Mouse (Mus musculus) mature B cell (primary cell): Measurements from ENCODE around the gene Men1.

Source experiments
- in situ Hi-C: fragments of 300-500 bp; cut with MboI; formaldehyde crosslinking; loops from 2 replicates; pipeline ENCODE4 v1.14.3; 2019

Gene Men1

GRCm38 (mm10) chr19:6338716-6339115 is 3.9 kb downstream of the Men1 start:
- in situ Hi-C loops: no loop called here

GRCm38 (mm10) chr19:6339191-6339590 is 4.4 kb downstream of the Men1 start:
- in situ Hi-C loops: no loop called here

GRCm38 (mm10) chr19:6339890-6340504 is 5.2 kb downstream of the Men1 start:
- in situ Hi-C loops: no loop called here

GRCm38 (mm10) chr19:6340524-6341452 is 6.0 kb downstream of the Men1 start, which contains the start of gene Map4k2:
Map4k2 (plus strand) TSS chr19:6341135.
- in situ Hi-C loops: no loop called here

- in situ Hi-C loops: no loop called here
Observed at GRCm38 (mm10) chr19:6341453-6342077, 6.8 kb downstream of the Men1 start.

- in situ Hi-C loops: no loop called here
Observed at GRCm38 (mm10) chr19:6342276-6342933, 7.6 kb downstream of the Men1 start.

GRCm38 (mm10) chr19:6343066-6343925 is 8.5 kb downstream of the Men1 start:
- in situ Hi-C loops: no loop called here

GRCm38 (mm10) chr19:6343996-6344395 is 9.2 kb downstream of the Men1 start:
- in situ Hi-C loops: no loop called here

- in situ Hi-C loops: no loop called here
Observed at GRCm38 (mm10) chr19:6346023-6346422, 11.2 kb downstream of the Men1 start.

GRCm38 (mm10) chr19:6346661-6347060 is 11.9 kb downstream of the Men1 start:
- in situ Hi-C loops: no loop called here

GRCm38 (mm10) chr19:6347615-6348014 is 12.8 kb downstream of the Men1 start:
- in situ Hi-C loops: no loop called here

GRCm38 (mm10) chr19:6348717-6349116 is 13.9 kb downstream of the Men1 start:
- in situ Hi-C loops: no loop called here

GRCm38 (mm10) chr19:6349215-6349983 is 14.6 kb downstream of the Men1 start:
- in situ Hi-C loops: no loop called here

- in situ Hi-C loops: no loop called here
Observed at GRCm38 (mm10) chr19:6351431-6352106, 16.8 kb downstream of the Men1 start.

GRCm38 (mm10) chr19:6352107-6352505 is 17.3 kb downstream of the Men1 start:
- in situ Hi-C loops: no loop called here

- in situ Hi-C loops: no loop called here
Observed at GRCm38 (mm10) chr19:6354030-6354429, 19.3 kb downstream of the Men1 start.

GRCm38 (mm10) chr19:6361291-6361690 is 26.5 kb downstream of the Men1 start:
- in situ Hi-C loops: no loop called here

- in situ Hi-C loops: no loop called here
Observed at GRCm38 (mm10) chr19:6363091-6363410, 28.3 kb downstream of the Men1 start.

GRCm38 (mm10) chr19:6363411-6364240 is 28.8 kb downstream of the Men1 start, which contains the start of gene Sf1:
Sf1 (plus strand) TSS chr19:6363690.
- in situ Hi-C loops: no loop called here
